Mouse (Mus musculus): Measurements from ENCODE around the gene Esyt2. TPM values are rescaled to one million over a fixed set of nuclear protein-coding genes. Genes with fewer than 3 reads are reported as not detected.

The Esyt2 gene
- polyA plus RNA-seq, 1 experiment = 20.4 TPM

DNA sequence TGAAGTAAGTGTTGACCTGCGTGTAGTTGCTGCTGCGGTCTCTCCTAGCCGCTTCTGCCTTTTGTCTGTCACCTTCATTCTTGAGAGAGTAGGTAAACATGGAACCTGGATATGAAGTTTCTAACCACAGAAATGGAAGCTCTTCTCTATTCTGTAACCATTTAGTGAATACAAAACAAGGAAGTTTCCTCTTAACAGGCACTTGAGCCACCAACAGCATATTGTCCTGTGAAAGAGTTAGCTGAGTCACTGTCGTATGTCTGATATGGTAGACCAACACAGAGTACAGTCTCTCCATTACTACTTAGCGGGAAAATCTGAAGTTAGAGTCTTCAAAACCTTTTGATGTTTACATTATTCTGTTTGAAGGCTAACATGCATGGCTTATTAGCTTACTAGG is 53.3 kb downstream of the Esyt2 start:
- H3K27ac ChIP-seq (ENCODE audit: control insufficient read depth, insufficient read depth, low read length) = no peak overlapping the region
- no peak overlapping the region for H3K4me3 ChIP-seq (ENCODE audit: control insufficient read depth, insufficient read depth, low read length)
- no peaks in the 10 kb centered on the region for H3K4me1 ChIP-seq (replicated peaks; ENCODE audit: control insufficient read depth, insufficient read depth, low read length)
- TF ChIP-seq CTCF (IDR thresholded peaks at IDR 0.05; ENCODE audit: borderline replicate concordance, control insufficient read depth, extremely low read depth, insufficient read depth, low read length, poor library complexity) (no peak), POLR2A (IDR thresholded peaks at IDR 0.05; ENCODE audit: control insufficient read depth, extremely low read depth, insufficient read depth, low read length, poor library complexity) (no peak)
- H3K36me3 ChIP-seq (ENCODE audit: control insufficient read depth, insufficient read depth, low read length) = peaks cover 24% of the 10 kb centered on the region
- DNase-seq = no peak
- no peaks in the 10 kb centered on the region for H3K27me3 ChIP-seq (ENCODE audit: control insufficient read depth, insufficient read depth, low read length)
- 88% methylated on average over 5 of the region's 5 CpGs for WGBS

DNA sequence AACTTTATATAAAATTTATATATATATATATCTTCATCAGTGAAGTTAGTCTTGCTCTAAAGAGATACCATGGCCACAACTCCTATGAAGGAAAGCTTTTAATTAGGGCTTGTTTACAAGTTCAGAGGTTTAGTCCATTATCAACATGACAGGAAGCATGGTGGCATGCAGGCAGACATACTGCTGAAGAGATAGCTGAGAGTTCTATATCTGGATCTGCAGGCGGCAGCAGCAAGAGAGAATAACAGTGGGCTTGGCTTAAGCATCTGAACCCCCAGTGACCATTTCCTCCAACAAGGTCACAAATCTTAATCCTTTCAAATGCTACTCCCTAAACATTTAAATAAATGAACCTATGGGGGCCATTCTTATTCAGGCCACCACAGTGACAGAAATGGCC is 59.2 kb downstream of the Esyt2 start:
- no peak overlapping the region for H3K4me3 ChIP-seq (ENCODE audit: control insufficient read depth, insufficient read depth, low read length)
- no peak overlapping the region for H3K27ac ChIP-seq (ENCODE audit: control insufficient read depth, insufficient read depth, low read length)
- H3K36me3 ChIP-seq (ENCODE audit: control insufficient read depth, insufficient read depth, low read length) = peaks cover 44% of the 10 kb centered on the region
- no peaks in the 10 kb centered on the region for H3K27me3 ChIP-seq (ENCODE audit: control insufficient read depth, insufficient read depth, low read length)
- TF ChIP-seq CTCF (IDR thresholded peaks at IDR 0.05; ENCODE audit: borderline replicate concordance, control insufficient read depth, extremely low read depth, insufficient read depth, low read length, poor library complexity) (no peak), POLR2A (IDR thresholded peaks at IDR 0.05; ENCODE audit: control insufficient read depth, extremely low read depth, insufficient read depth, low read length, poor library complexity) (no peak)
- 94% methylated on average over 1 of the region's 1 CpGs for WGBS
- no peaks in the 10 kb centered on the region for H3K4me1 ChIP-seq (replicated peaks; ENCODE audit: control insufficient read depth, insufficient read depth, low read length)
- DNase-seq = no peak

DNA sequence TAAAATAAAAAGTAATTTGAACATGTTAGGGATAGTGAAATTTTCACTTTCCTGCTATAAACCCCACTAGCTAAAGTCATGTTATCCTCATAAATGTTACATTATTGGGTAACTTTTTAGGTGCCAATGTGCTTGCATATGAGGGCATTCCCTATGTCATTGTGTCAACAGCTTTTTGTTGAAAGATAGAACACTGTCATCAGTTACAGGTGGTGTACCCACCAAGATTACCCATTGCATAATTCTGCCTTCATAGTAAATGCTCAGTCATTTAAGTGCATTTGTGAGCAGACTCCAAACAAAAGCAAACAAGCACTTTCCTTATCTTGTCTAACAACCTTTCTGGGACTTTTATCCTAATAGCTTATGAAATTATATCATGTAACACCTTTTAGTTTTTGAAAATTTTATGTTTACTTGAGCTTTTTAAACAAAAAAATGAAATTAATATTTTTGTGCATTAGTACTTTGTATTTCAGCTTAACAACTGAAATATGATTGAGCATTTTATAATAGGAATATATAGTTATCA is 67.8 kb downstream of the Esyt2 start:
- H3K27me3 ChIP-seq (ENCODE audit: control insufficient read depth, insufficient read depth, low read length) = no peaks in the 10 kb centered on the region

GRCm38 (mm10) chr12:116349376-116349775 is 68.4 kb downstream of the Esyt2 start:
- no peak overlapping the region for H3K4me3 ChIP-seq (ENCODE audit: control insufficient read depth, insufficient read depth, low read length)
- DNase-seq = no peak
- H3K36me3 ChIP-seq (ENCODE audit: control insufficient read depth, insufficient read depth, low read length) = peaks cover 53% of the 10 kb centered on the region
- no peak for TF ChIP-seq CTCF (IDR thresholded peaks at IDR 0.05; ENCODE audit: borderline replicate concordance, control insufficient read depth, extremely low read depth, insufficient read depth, low read length, poor library complexity)
- TF ChIP-seq POLR2A (IDR thresholded peaks at IDR 0.05; ENCODE audit: control insufficient read depth, extremely low read depth, insufficient read depth, low read length, poor library complexity) = no peak
- no peak overlapping the region for H3K27ac ChIP-seq (ENCODE audit: control insufficient read depth, insufficient read depth, low read length)
- 94% methylated on average over 2 of the region's 2 CpGs for WGBS
- no peaks in the 10 kb centered on the region for H3K4me1 ChIP-seq (replicated peaks; ENCODE audit: control insufficient read depth, insufficient read depth, low read length)
- no peaks in the 10 kb centered on the region for H3K27me3 ChIP-seq (ENCODE audit: control insufficient read depth, insufficient read depth, low read length)

More for the DNA sequence above, 67.8 kb downstream of the Esyt2 start:
- Histone ChIP-seq H3K4me1 (replicated peaks; ENCODE audit: control insufficient read depth, insufficient read depth, low read length) (no peaks in the 10 kb centered on the region), H3K27ac (ENCODE audit: control insufficient read depth, insufficient read depth, low read length) (no peak overlapping the region), H3K4me3 (ENCODE audit: control insufficient read depth, insufficient read depth, low read length) (no peak overlapping the region), H3K36me3 (ENCODE audit: control insufficient read depth, insufficient read depth, low read length) (peaks cover 55% of the 10 kb centered on the region)
- no peak for TF ChIP-seq POLR2A (IDR thresholded peaks at IDR 0.05; ENCODE audit: control insufficient read depth, extremely low read depth, insufficient read depth, low read length, poor library complexity)
- TF ChIP-seq CTCF (IDR thresholded peaks at IDR 0.05; ENCODE audit: borderline replicate concordance, control insufficient read depth, extremely low read depth, insufficient read depth, low read length, poor library complexity) = no peak
- no peak for DNase-seq

DNA sequence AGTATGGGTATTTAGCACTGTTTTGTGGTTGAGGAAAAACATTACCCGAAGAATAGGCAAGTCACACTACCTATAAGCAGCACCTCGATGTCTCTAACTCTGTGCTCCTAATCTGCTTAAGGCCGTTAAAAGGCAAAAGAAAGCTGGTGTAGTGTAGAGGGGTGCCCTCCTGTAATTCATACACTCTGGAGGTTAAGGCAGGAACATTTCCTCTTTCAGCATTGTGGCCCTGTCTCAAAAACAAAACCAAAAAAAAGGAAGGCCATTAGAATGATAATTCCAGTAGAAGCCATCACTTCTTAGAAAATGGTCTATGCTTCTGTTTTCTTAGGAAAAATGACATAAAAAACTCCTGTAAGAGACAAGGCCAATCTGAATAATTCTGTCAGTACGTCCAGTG is 70.0 kb downstream of the Esyt2 start:
- H3K36me3 ChIP-seq (ENCODE audit: control insufficient read depth, insufficient read depth, low read length) = peaks cover 40% of the 10 kb centered on the region
- H3K4me3 ChIP-seq (ENCODE audit: control insufficient read depth, insufficient read depth, low read length) = no peak overlapping the region
- no peak for TF ChIP-seq CTCF (IDR thresholded peaks at IDR 0.05; ENCODE audit: borderline replicate concordance, control insufficient read depth, extremely low read depth, insufficient read depth, low read length, poor library complexity)
- no peak for TF ChIP-seq POLR2A (IDR thresholded peaks at IDR 0.05; ENCODE audit: control insufficient read depth, extremely low read depth, insufficient read depth, low read length, poor library complexity)
- H3K27ac ChIP-seq (ENCODE audit: control insufficient read depth, insufficient read depth, low read length) = no peak overlapping the region
- no peak for DNase-seq
- WGBS = 96% methylated on average over 4 of the region's 4 CpGs
- no peaks in the 10 kb centered on the region for H3K27me3 ChIP-seq (ENCODE audit: control insufficient read depth, insufficient read depth, low read length)
- no peaks in the 10 kb centered on the region for H3K4me1 ChIP-seq (replicated peaks; ENCODE audit: control insufficient read depth, insufficient read depth, low read length)

GRCm38 (mm10) chr12:116352404-116352803 is 71.4 kb downstream of the Esyt2 start:
- TF ChIP-seq CTCF (IDR thresholded peaks at IDR 0.05; ENCODE audit: borderline replicate concordance, control insufficient read depth, extremely low read depth, insufficient read depth, low read length, poor library complexity) (no peak), POLR2A (IDR thresholded peaks at IDR 0.05; ENCODE audit: control insufficient read depth, extremely low read depth, insufficient read depth, low read length, poor library complexity) (no peak)
- Histone ChIP-seq H3K4me3 (ENCODE audit: control insufficient read depth, insufficient read depth, low read length) (no peak overlapping the region), H3K27me3 (ENCODE audit: control insufficient read depth, insufficient read depth, low read length) (no peaks in the 10 kb centered on the region), H3K36me3 (ENCODE audit: control insufficient read depth, insufficient read depth, low read length) (peaks cover 35% of the 10 kb centered on the region), H3K27ac (ENCODE audit: control insufficient read depth, insufficient read depth, low read length) (no peak overlapping the region), H3K4me1 (replicated peaks; ENCODE audit: control insufficient read depth, insufficient read depth, low read length) (no peaks in the 10 kb centered on the region)
- 95% methylated on average over 5 of the region's 5 CpGs for WGBS
- no peak for DNase-seq

- no peaks in the 10 kb centered on the region for H3K4me1 ChIP-seq (replicated peaks; ENCODE audit: control insufficient read depth, insufficient read depth, low read length)
- H3K27me3 ChIP-seq (ENCODE audit: control insufficient read depth, insufficient read depth, low read length) = no peaks in the 10 kb centered on the region
- TF ChIP-seq CTCF (IDR thresholded peaks at IDR 0.05; ENCODE audit: borderline replicate concordance, control insufficient read depth, extremely low read depth, insufficient read depth, low read length, poor library complexity) = no peak
- no peak for TF ChIP-seq POLR2A (IDR thresholded peaks at IDR 0.05; ENCODE audit: control insufficient read depth, extremely low read depth, insufficient read depth, low read length, poor library complexity)
- H3K4me3 ChIP-seq (ENCODE audit: control insufficient read depth, insufficient read depth, low read length) = no peak overlapping the region
- WGBS = 98% methylated on average over 3 of the region's 3 CpGs
- peaks cover 27% of the 10 kb centered on the region for H3K36me3 ChIP-seq (ENCODE audit: control insufficient read depth, insufficient read depth, low read length)
- no peak for DNase-seq
- no peak overlapping the region for H3K27ac ChIP-seq (ENCODE audit: control insufficient read depth, insufficient read depth, low read length)
These were observed 73.7 kb downstream of the Esyt2 start for GRCm38 (mm10) chr12:116354694-116355093.
